In genomic region chr19:10952021-10952939, GRCm38 (mm10) we compare ENCODE assay signal across 9 mouse cellular contexts. TPM values are rescaled to one million over a fixed set of nuclear protein-coding genes. Genes with fewer than 3 reads are reported as not detected.
DNase-seq lines count a peak whose midpoint lies in the region; ATAC-seq and TF ChIP-seq lines count a peak whose summit lies in the region.
"Had no signal": no experiment of that assay in that cellular context is flagged by ENCODE, and none has a peak within 500 bp of the region (broad histone marks: within the 10 kb centered on the region; RNA-seq: fewer than 3 reads in every experiment).

No protein-coding gene starts in this region.

- peak; percentile 54 for DNase-seq in adrenal gland, adult 2 months
- DNase-seq in adrenal gland, adult 8-10 months, result no peak
- peak; percentile 78 for DNase-seq in Muller cell, postnatal 12 days (ENCODE audit: inconsistent ontology term)
- peak; percentile 73 for DNase-seq in gastrocnemius, postnatal 25 days
- DNase-seq in midbrain, embryonic 11.5 days (ENCODE audit: low spot score, missing footprints), result peak; percentile 87
- no peak for DNase-seq in spleen, postnatal 10 days (ENCODE audit: low spot score in 2 of 2)
- DNase-seq in thymus, adult 2 months, result no peak

- H3K4me2 ChIP-seq in intestine, postnatal 0 days (replicated peaks; ENCODE audit: low read depth), result 0 out of 2 replicates have a peak overlapping the region, but pooled peaks have one; percentile 4
- H3K4me2 ChIP-seq in midbrain, embryonic 11.5 days, result no peak overlapping the region

- no peak for TF ChIP-seq CTCF in intestine, postnatal 0 days (IDR thresholded peaks at IDR 0.05; ENCODE audit: low read depth)
- no peak for TF ChIP-seq CTCF in thymus, adult 2 months (IDR thresholded peaks at IDR 0.05; ENCODE audit: borderline replicate concordance, control insufficient read depth, extremely low read depth, insufficient read depth, low read length, poor library complexity)

- H3K9ac ChIP-seq in intestine, postnatal 0 days (ENCODE audit: low read depth, low read length), result no peak overlapping the region
- H3K9ac ChIP-seq in midbrain, embryonic 11.5 days (ENCODE audit: low read length), result peak overlapping the region; percentile 4; the same call in 1 of the 2 replicates

- no peak overlapping the region for H3K4me3 ChIP-seq in intestine, postnatal 0 days (ENCODE audit: low read depth, low read length)
- no peak overlapping the region for H3K4me3 ChIP-seq in midbrain, embryonic 11.5 days (ENCODE audit: low read depth, low read length)
- no peak overlapping the region for H3K4me3 ChIP-seq in thymus, adult 2 months (ENCODE audit: control insufficient read depth, insufficient read depth, low read length)

- H3K4me1 ChIP-seq in intestine, postnatal 0 days (replicated peaks; ENCODE audit: control insufficient read depth, insufficient read depth, low read length), result 0 out of 2 replicates have a peak, but pooled peaks cover 3% of the 10 kb centered on the region
- peaks cover 11% of the 10 kb centered on the region for H3K4me1 ChIP-seq in midbrain, embryonic 11.5 days (ENCODE audit: control insufficient read depth, insufficient read depth, low read length)
- H3K4me1 ChIP-seq in thymus, adult 2 months (replicated peaks; ENCODE audit: control insufficient read depth, insufficient read depth, low read length), result peaks cover 11% of the 10 kb centered on the region

- no peaks in the 10 kb centered on the region for H3K27me3 ChIP-seq in intestine, postnatal 0 days (replicated peaks; ENCODE audit: control insufficient read depth, insufficient read depth, low read length)
- H3K27me3 ChIP-seq in midbrain, embryonic 11.5 days (ENCODE audit: control insufficient read depth, insufficient read depth, low read length), result no peaks in the 10 kb centered on the region
- H3K27me3 ChIP-seq in thymus, adult 2 months (ENCODE audit: control insufficient read depth, insufficient read depth, low read length), result no peaks in the 10 kb centered on the region; the same call in 1 of the 2 replicates

- 48% methylated on average over 11 of the region's 11 CpGs for WGBS in intestine, postnatal 0 days
- WGBS in midbrain, embryonic 11.5 days, result 60% methylated on average over 11 of the region's 11 CpGs
- 85% methylated on average over 11 of the region's 11 CpGs for WGBS in thymus, adult 2 months

- H3K27ac ChIP-seq in intestine, postnatal 0 days (ENCODE audit: low read depth, low read length), result peak overlapping the region; percentile 52
- H3K27ac ChIP-seq in midbrain, embryonic 11.5 days (ENCODE audit: low read depth, low read length), result no peak overlapping the region
- no peak overlapping the region for H3K27ac ChIP-seq in thymus, adult 2 months (ENCODE audit: control insufficient read depth, insufficient read depth, low read length)
- H3K27ac ChIP-seq: macrophage had no signal

- ATAC-seq in intestine, postnatal 0 days, result no peak
- no peak for ATAC-seq in midbrain, embryonic 11.5 days (ENCODE audit: low FRiP score)

- TF ChIP-seq POLR2A in thymus, adult 2 months (IDR thresholded peaks at IDR 0.05; ENCODE audit: control insufficient read depth, extremely low read depth, insufficient read depth, low read length, poor library complexity), result no peak

- H3K36me3 ChIP-seq in intestine, postnatal 0 days (ENCODE audit: control insufficient read depth, insufficient read depth), result no peaks in the 10 kb centered on the region
- no peaks in the 10 kb centered on the region for H3K36me3 ChIP-seq in midbrain, embryonic 11.5 days (ENCODE audit: control insufficient read depth, insufficient read depth, low read length)
- no peaks in the 10 kb centered on the region for H3K36me3 ChIP-seq in thymus, adult 2 months (ENCODE audit: control insufficient read depth, insufficient read depth, low read length)

- H3K9me3 ChIP-seq in intestine, postnatal 0 days (ENCODE audit: control insufficient read depth), result no peaks in the 10 kb centered on the region
- no peaks in the 10 kb centered on the region for H3K9me3 ChIP-seq in midbrain, embryonic 11.5 days (ENCODE audit: control insufficient read depth, low read length)

RNA-seq across cellular contexts. Expression of gene Ccdc86, which starts 3.2 kb away (rescaled TPM):
- 10 to 100 TPM; 12.8 to 21.4 TPM for total RNA-seq in adrenal gland, adult 2 months (2021)
- polyA plus RNA-seq in adrenal gland, adult 2 months (2012; rRNA removed), result 14.2 and 17.1 TPM in 2 replicates
- total RNA-seq in adrenal gland, adult 8-10 months (2022), result 10 to 100 TPM; 13.6 to 20.2 (median 17.0) TPM
- 10 to 100 TPM; 10.5 to 15.5 TPM for total RNA-seq in gastrocnemius, postnatal 25 days (2021)
- polyA plus RNA-seq in intestine, postnatal 0 days (2015; fragmentation: Nextera tagmentation; extraction: Ambion mirVana), result 11.0 and 12.4 TPM in 2 replicates
- polyA plus RNA-seq in midbrain, embryonic 11.5 days (2014; fragmentation: Nextera tagmentation; extraction: Ambion mirVana), result 20.0 and 22.5 TPM in 2 replicates
- 5.8 and 8.8 TPM in 2 replicates for polyA plus RNA-seq in thymus, adult 2 months (2012; rRNA removed)

RNA-seq across cellular contexts. Expression of gene Ptgdr2, which starts 15.3 kb away (rescaled TPM):
- total RNA-seq in adrenal gland, adult 2 months (2021), result under 1 TPM in 1 of 2 experiments, not detected in 1; 0.10 TPM
- 0.04 and 0.26 TPM in 2 replicates for polyA plus RNA-seq in adrenal gland, adult 2 months (2012; rRNA removed)
- total RNA-seq in adrenal gland, adult 8-10 months (2022), result under 1 TPM in 3 of 4 experiments, not detected in 1; 0.09 to 0.27 (median 0.24) TPM
- not detected for total RNA-seq in gastrocnemius, postnatal 25 days (2021)
- polyA plus RNA-seq in intestine, postnatal 0 days (2015; fragmentation: Nextera tagmentation; extraction: Ambion mirVana), result not detected in 2 replicates
- 0.05 and 0.12 TPM in 2 replicates for polyA plus RNA-seq in midbrain, embryonic 11.5 days (2014; fragmentation: Nextera tagmentation; extraction: Ambion mirVana)
- 0.73 and 1.0 TPM in 2 replicates for polyA plus RNA-seq in thymus, adult 2 months (2012; rRNA removed)
- polyA plus RNA-seq: macrophage had no signal

RNA-seq across cellular contexts. Expression of gene Ms4a10, which starts 22.2 kb away (rescaled TPM):
- 10 to 100 TPM in 1 of 2 experiments, 1 to 10 TPM in 1; 1.1 to 75.2 TPM for total RNA-seq in adrenal gland, adult 2 months (2021)
- 15.4 and 35.0 TPM in 2 replicates for polyA plus RNA-seq in adrenal gland, adult 2 months (2012; rRNA removed)
- total RNA-seq in adrenal gland, adult 8-10 months (2022), result 10 to 100 TPM in 2 of 4 experiments, 1 to 10 TPM in 1, not detected in 1; 1.1 to 60.0 (median 24.4) TPM
- total RNA-seq in gastrocnemius, postnatal 25 days (2021), result not detected
- polyA plus RNA-seq in intestine, postnatal 0 days (2015; fragmentation: Nextera tagmentation; extraction: Ambion mirVana), result 854 and 883 TPM in 2 replicates
- not detected in 2 replicates for polyA plus RNA-seq in midbrain, embryonic 11.5 days (2014; fragmentation: Nextera tagmentation; extraction: Ambion mirVana)
- 1.8 and 2.8 TPM in 2 replicates for polyA plus RNA-seq in thymus, adult 2 months (2012; rRNA removed)
- polyA plus RNA-seq: macrophage had no signal

RNA-seq across cellular contexts. Expression of gene Zp1, which starts 31.8 kb away (rescaled TPM):
- not detected for total RNA-seq in adrenal gland, adult 2 months (2021)
- not detected in 2 replicates for polyA plus RNA-seq in adrenal gland, adult 2 months (2012; rRNA removed)
- total RNA-seq in adrenal gland, adult 8-10 months (2022), result not detected
- total RNA-seq in gastrocnemius, postnatal 25 days (2021), result not detected
- polyA plus RNA-seq in intestine, postnatal 0 days (2015; fragmentation: Nextera tagmentation; extraction: Ambion mirVana), result not detected in 2 replicates
- polyA plus RNA-seq in midbrain, embryonic 11.5 days (2014; fragmentation: Nextera tagmentation; extraction: Ambion mirVana), result 0.22 TPM in 1 of 2 replicates, not detected in the other
- 0.23 and 0.33 TPM in 2 replicates for polyA plus RNA-seq in thymus, adult 2 months (2012; rRNA removed)
- polyA plus RNA-seq: macrophage had no signal

RNA-seq across cellular contexts. Expression of gene Ms4a15, which starts 40.8 kb away (rescaled TPM):
- not detected for total RNA-seq in adrenal gland, adult 2 months (2021)
- polyA plus RNA-seq in adrenal gland, adult 2 months (2012; rRNA removed), result not detected in 2 replicates
- not detected for total RNA-seq in adrenal gland, adult 8-10 months (2022)
- not detected for total RNA-seq in gastrocnemius, postnatal 25 days (2021)
- polyA plus RNA-seq in intestine, postnatal 0 days (2015; fragmentation: Nextera tagmentation; extraction: Ambion mirVana), result 0.34 and 0.44 TPM in 2 replicates
- not detected in 2 replicates for polyA plus RNA-seq in midbrain, embryonic 11.5 days (2014; fragmentation: Nextera tagmentation; extraction: Ambion mirVana)
- not detected in 2 replicates for polyA plus RNA-seq in thymus, adult 2 months (2012; rRNA removed)
- polyA plus RNA-seq: macrophage had no signal

Comparison
In these comparisons a context has a peak if more than half of its experiments do, and no peak if none do; other contexts are left out.
1. DNase-seq: peak in adrenal gland, adult 2 months (single experiment), Muller cell, postnatal 12 days (single experiment), gastrocnemius, postnatal 25 days (single experiment) and midbrain, embryonic 11.5 days (single experiment); none in adrenal gland, adult 8-10 months (single experiment), spleen, postnatal 10 days (0 of 2) and thymus, adult 2 months (single experiment).
2. RNA of gene Ms4a10, which starts 22.2 kb away (polyA plus RNA-seq): 854 to 883 TPM in intestine, postnatal 0 days; 15.4 to 35.0 TPM in adrenal gland, adult 2 months, 1.8 to 2.8 TPM in thymus, adult 2 months and not detected in midbrain, embryonic 11.5 days; every median in the first group is over 10 times any median in the second.